8 mouse cellular contexts compared by ENCODE assay signal in genomic region chr9:108826700-108827340, GRCm38 (mm10). TPM values are rescaled to one million over a fixed set of nuclear protein-coding genes. Genes with fewer than 3 reads are reported as not detected.
DNase-seq lines count a peak whose midpoint lies in the region; ATAC-seq and TF ChIP-seq lines count a peak whose summit lies in the region.

No protein-coding gene starts in this region.

- H3K4me2 ChIP-seq in hindbrain, embryonic 15.5 days, result peak overlapping the region; percentile 92

- H3K4me1 ChIP-seq in hindbrain, embryonic 15.5 days (replicated peaks), result peaks cover 59% of the 10 kb centered on the region
- H3K4me1 ChIP-seq in limb, embryonic 10.5 days, result peaks cover 31% of the 10 kb centered on the region
- H3K4me1 ChIP-seq in midbrain, embryonic 10.5 days, result peaks cover 53% of the 10 kb centered on the region

- H3K27ac ChIP-seq in gastrocnemius, adult 2 months, result no peak overlapping the region
- H3K27ac ChIP-seq in hindbrain, embryonic 15.5 days (replicated peaks), result peak overlapping the region; percentile 92
- H3K27ac ChIP-seq in limb, embryonic 10.5 days, result no peak overlapping the region
- H3K27ac ChIP-seq in midbrain, embryonic 10.5 days (replicated peaks), result peak overlapping the region; percentile 82

- peaks cover 31% of the 10 kb centered on the region for H3K36me3 ChIP-seq in hindbrain, embryonic 15.5 days
- no peaks in the 10 kb centered on the region for H3K36me3 ChIP-seq in limb, embryonic 10.5 days
- H3K36me3 ChIP-seq in midbrain, embryonic 10.5 days, result peaks cover 29% of the 10 kb centered on the region; the same call in 1 of the 2 replicates

- intact Hi-C loops in gastrocnemius, adult 2 months (cut with DNase I), result no loop called here

- H3K4me3 ChIP-seq in gastrocnemius, adult 2 months, result peak overlapping the region; percentile 61
- peak overlapping the region; percentile 61 for H3K4me3 ChIP-seq in hindbrain, embryonic 15.5 days
- H3K4me3 ChIP-seq in limb, embryonic 10.5 days, result peak overlapping the region; percentile 51
- H3K4me3 ChIP-seq in midbrain, embryonic 10.5 days, result peak overlapping the region; percentile 68

- peak; percentile 36 for ATAC-seq in activated CD4-positive, CD25-positive, alpha-beta regulatory T cell, adult 4 months
- no peak for ATAC-seq in hindbrain, embryonic 15.5 days (ENCODE audit: low FRiP score, low read depth)

- WGBS in hindbrain, embryonic 15.5 days, result under 1% methylated on average over 39 of the region's 39 CpGs
- WGBS in limb, embryonic 10.5 days, result 3% methylated on average over 39 of the region's 39 CpGs
- 2% methylated on average over 39 of the region's 39 CpGs for WGBS in midbrain, embryonic 10.5 days

- no peak for TF ChIP-seq CTCF in gastrocnemius, adult 2 months (IDR thresholded peaks at IDR 0.05)

- peak overlapping the region; percentile 69 for H3K9ac ChIP-seq in hindbrain, embryonic 15.5 days

- no peaks in the 10 kb centered on the region for H3K9me3 ChIP-seq in hindbrain, embryonic 15.5 days
- H3K9me3 ChIP-seq in limb, embryonic 10.5 days (replicated peaks), result no peaks in the 10 kb centered on the region
- no peaks in the 10 kb centered on the region for H3K9me3 ChIP-seq in midbrain, embryonic 10.5 days (replicated peaks)

- H3K27me3 ChIP-seq in hindbrain, embryonic 15.5 days, result 0 out of 2 replicates have a peak, but pooled peaks cover 9% of the 10 kb centered on the region
- H3K27me3 ChIP-seq in limb, embryonic 10.5 days (ENCODE audit: low read depth, poor library complexity, severe bottlenecking), result peaks cover 92% of the 10 kb centered on the region
- peaks cover 92% of the 10 kb centered on the region for H3K27me3 ChIP-seq in midbrain, embryonic 10.5 days (ENCODE audit: low read depth, poor library complexity, severe bottlenecking)

- DNase-seq in cerebellum, postnatal 14 days, result peak; percentile 76 to 82
- DNase-seq in gastrocnemius, adult 2 months, result peak; percentile 82
- peak; percentile 91 for DNase-seq in limb, embryonic 10.5 days (ENCODE audit: low spot score)
- DNase-seq in midbrain, embryonic 10.5 days (ENCODE audit: low spot score), result peak; percentile 84
- peak; percentile 71 for DNase-seq in right cerebral cortex, postnatal 25 days
- DNase-seq in yolk sac, embryonic 10.5 days (ENCODE audit: low spot score), result peak; percentile 73

RNA-seq across cellular contexts. Expression of gene Celsr3, which starts 0.7 kb away (rescaled TPM):
- polyA plus RNA-seq in activated CD4-positive, CD25-positive, alpha-beta regulatory T cell, adult 4 months (2017; shearing (Covaris generic)), result not detected
- total RNA-seq in gastrocnemius, adult 2 months (2021), result under 1 TPM in 1 of 2 experiments, not detected in 1; 0.05 TPM
- polyA plus RNA-seq in hindbrain, embryonic 15.5 days (2015; fragmentation: Nextera tagmentation; extraction: Ambion mirVana), result 12.7 and 14.6 TPM in 2 replicates
- polyA plus RNA-seq in limb, embryonic 10.5 days (2016; fragmentation: Nextera tagmentation; extraction: Ambion mirVana), result 0.06 and 0.14 TPM in 2 replicates
- polyA plus RNA-seq in midbrain, embryonic 10.5 days (2016; fragmentation: Nextera tagmentation; extraction: Ambion mirVana), result 3.1 and 5.0 TPM in 2 replicates

RNA-seq across cellular contexts. Expression of gene Nckipsd, which starts 18.7 kb away (rescaled TPM):
- polyA plus RNA-seq in activated CD4-positive, CD25-positive, alpha-beta regulatory T cell, adult 4 months (2017; shearing (Covaris generic)), result 1 to 10 TPM; 3.9 to 7.3 TPM
- 1 to 10 TPM; 3.6 to 5.3 TPM for total RNA-seq in gastrocnemius, adult 2 months (2021)
- polyA plus RNA-seq in hindbrain, embryonic 15.5 days (2015; fragmentation: Nextera tagmentation; extraction: Ambion mirVana), result 30.3 and 30.7 TPM in 2 replicates
- 13.0 and 21.0 TPM in 2 replicates for polyA plus RNA-seq in limb, embryonic 10.5 days (2016; fragmentation: Nextera tagmentation; extraction: Ambion mirVana)
- polyA plus RNA-seq in midbrain, embryonic 10.5 days (2016; fragmentation: Nextera tagmentation; extraction: Ambion mirVana), result 14.5 and 17.3 TPM in 2 replicates

RNA-seq across cellular contexts. Expression of gene Slc26a6, which starts 26.3 kb away (rescaled TPM):
- 1 to 10 TPM; 6.0 to 9.3 TPM for polyA plus RNA-seq in activated CD4-positive, CD25-positive, alpha-beta regulatory T cell, adult 4 months (2017; shearing (Covaris generic))
- 10 to 100 TPM; 15.7 to 21.2 TPM for total RNA-seq in gastrocnemius, adult 2 months (2021)
- 19.5 and 22.1 TPM in 2 replicates for polyA plus RNA-seq in hindbrain, embryonic 15.5 days (2015; fragmentation: Nextera tagmentation; extraction: Ambion mirVana)
- 9.7 and 13.7 TPM in 2 replicates for polyA plus RNA-seq in limb, embryonic 10.5 days (2016; fragmentation: Nextera tagmentation; extraction: Ambion mirVana)
- polyA plus RNA-seq in midbrain, embryonic 10.5 days (2016; fragmentation: Nextera tagmentation; extraction: Ambion mirVana), result 9.5 and 12.5 TPM in 2 replicates

RNA-seq across cellular contexts. Expression of gene Ip6k2, which starts 43.2 kb away (rescaled TPM):
- 10 to 100 TPM; 13.2 to 15.8 TPM for polyA plus RNA-seq in activated CD4-positive, CD25-positive, alpha-beta regulatory T cell, adult 4 months (2017; shearing (Covaris generic))
- total RNA-seq in gastrocnemius, adult 2 months (2021), result 10 to 100 TPM; 16.0 to 16.7 TPM
- polyA plus RNA-seq in hindbrain, embryonic 15.5 days (2015; fragmentation: Nextera tagmentation; extraction: Ambion mirVana), result 180 and 206 TPM in 2 replicates
- polyA plus RNA-seq in limb, embryonic 10.5 days (2016; fragmentation: Nextera tagmentation; extraction: Ambion mirVana), result 93.9 and 121 TPM in 2 replicates
- polyA plus RNA-seq in midbrain, embryonic 10.5 days (2016; fragmentation: Nextera tagmentation; extraction: Ambion mirVana), result 89.0 and 105 TPM in 2 replicates

Comparison
In these comparisons a context has a peak if more than half of its experiments do, and no peak if none do; other contexts are left out.
1. H3K27ac ChIP-seq: peak in hindbrain, embryonic 15.5 days (single experiment) and midbrain, embryonic 10.5 days (single experiment); none in gastrocnemius, adult 2 months (single experiment) and limb, embryonic 10.5 days (single experiment).
2. Peak in every context shown above with its lines, with median percentiles within 50 percentile points of each other: DNase-seq and H3K4me3 ChIP-seq.